Mouse (Mus musculus) intestine, embryonic 15.5 days (tissue): ENCODE measurements at regions not wholly inside any gene's neighbourhood (a gene's known extent, or its start where the extent isn't known, plus 50 kb on each side); places are given as distances from the start of the nearest gene placed in this dataset.
A peak's percentile ranks its signal among the peaks of the same experiment; 100 is the strongest.
"Not testable (repeated sequence)": the region's sequence is repeated elsewhere in the genome, so short reads cannot be mapped to it uniquely, and the experiment has no call there.

Source experiments
- ATAC-seq: fragments of 200-750 bp; cut with Nextera tagmentation; 2 replicates; pipeline ENCODE4 v1.8.0; 2017; ENCODE audit warnings: moderate TSS enrichment, moderate library complexity
- H3K27ac ChIP-seq: fragments of 300-500 bp; sonication (generic); 2 replicates; pipeline ENCODE4 v1.5.1; 2015; ENCODE audit warnings: mild to moderate bottlenecking, inconsistent platforms
- H3K27me3 ChIP-seq: fragments of 300-500 bp; sonication (generic); replicated peaks from 2 replicates; pipeline ENCODE4 v1.6.1; 2015; ENCODE audit warnings: inconsistent platforms
- H3K36me3 ChIP-seq: fragments of 300-500 bp; sonication (generic); 2 replicates; pipeline ENCODE4 v1.6.1; 2015; ENCODE audit warnings: inconsistent platforms
- H3K4me1 ChIP-seq: fragments of 300-500 bp; sonication (generic); replicated peaks from 2 replicates; pipeline ENCODE4 v1.6.1; 2015; ENCODE audit warnings: inconsistent platforms
- H3K4me2 ChIP-seq: fragments of 300-500 bp; sonication (generic); replicated peaks from 2 replicates; pipeline ENCODE4 v1.6.1; 2015; ENCODE audit warnings: mild to moderate bottlenecking, inconsistent platforms
- H3K4me3 ChIP-seq: fragments of 300-500 bp; sonication (generic); replicated peaks from 2 replicates; pipeline ENCODE4 v1.5.1; 2015; ENCODE audit warnings: inconsistent platforms
- H3K9ac ChIP-seq: fragments of 300-500 bp; sonication (generic); 2 replicates; pipeline ENCODE4 v1.6.1; 2015; ENCODE audit warnings: inconsistent platforms
- H3K9me3 ChIP-seq: fragments of 300-500 bp; sonication (generic); 2 replicates; pipeline ENCODE4 v1.6.1; 2016; ENCODE audit warnings: inconsistent platforms
- WGBS: fragments of 180-500 bp; shearing (Covaris S2); methylation state at CpG from one replicate; pipeline ENCODE4 v1.1.7; 2015; 5-methylcytosine and 5-hydroxymethylcytosine counted together

DNA sequence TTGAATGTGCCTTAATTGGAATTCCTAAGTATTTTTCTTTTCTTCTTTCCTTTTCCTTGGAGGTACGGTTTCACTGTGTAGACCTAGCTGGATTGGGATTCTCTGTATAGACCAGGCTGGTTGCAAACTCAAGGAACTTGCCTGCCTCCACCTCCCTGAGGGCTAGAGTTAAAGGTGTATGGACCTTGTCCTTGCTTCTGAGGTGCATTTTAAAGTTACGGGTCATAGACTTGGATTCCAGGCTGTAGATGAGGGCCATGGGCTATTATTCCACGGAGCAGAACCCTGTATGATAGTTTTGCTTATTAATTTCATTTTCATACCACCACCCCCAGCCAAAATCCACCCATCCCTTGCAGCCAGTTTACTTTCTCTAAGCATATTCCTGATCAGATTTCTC lies 50.7 kb upstream of the Wdr26 start:
- Histone ChIP-seq H3K4me3 (no peak overlapping the region), H3K9me3 (no peaks in the 10 kb centered on the region), H3K9ac (no peak overlapping the region), H3K4me1 (peaks cover 16% of the 10 kb centered on the region), H3K27ac (no peak overlapping the region), H3K4me2 (no peak overlapping the region), H3K36me3 (no peaks in the 10 kb centered on the region), H3K27me3 (no peaks in the 10 kb centered on the region)
- no peak for ATAC-seq
- 88% methylated on average over 3 of the region's 3 CpGs for WGBS

DNA sequence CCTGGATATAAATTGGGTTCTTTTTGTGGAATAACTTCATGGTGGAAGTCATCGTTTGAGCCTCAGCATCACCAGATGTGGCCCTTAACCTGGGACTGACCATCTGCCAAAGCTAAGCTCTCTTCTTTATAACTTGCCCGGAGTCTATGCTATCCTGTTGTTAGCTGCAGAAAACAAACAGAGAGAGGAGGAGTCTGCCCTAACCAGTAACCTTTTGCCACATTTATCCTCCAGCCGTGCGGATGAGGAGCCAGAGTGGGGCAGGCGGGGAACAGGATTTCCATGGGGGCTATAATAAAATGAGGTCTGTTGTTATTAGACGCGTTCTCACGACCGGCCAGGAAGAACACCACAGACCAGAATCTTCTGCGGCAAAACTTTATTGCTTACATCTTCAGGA lies 51.4 kb upstream of the Wdr26 start:
- no peak overlapping the region for H3K27ac ChIP-seq
- H3K4me1 ChIP-seq = peaks cover 10% of the 10 kb centered on the region
- H3K36me3 ChIP-seq = no peaks in the 10 kb centered on the region
- ATAC-seq = no peak
- H3K4me2 ChIP-seq = no peak overlapping the region
- 95% methylated on average over 10 of the region's 10 CpGs for WGBS
- no peak overlapping the region for H3K4me3 ChIP-seq
- H3K9me3 ChIP-seq = no peaks in the 10 kb centered on the region
- no peaks in the 10 kb centered on the region for H3K27me3 ChIP-seq
- H3K9ac ChIP-seq = no peak overlapping the region

- not testable (repeated sequence) for ATAC-seq, H3K27me3 ChIP-seq, H3K9ac ChIP-seq, H3K9me3 ChIP-seq, H3K27ac ChIP-seq, H3K4me1 ChIP-seq, H3K36me3 ChIP-seq, H3K4me2 ChIP-seq, H3K4me3 ChIP-seq
- 95% methylated on average over 12 of the region's 15 CpGs for WGBS
Measured at GRCm38 (mm10) chr1:181270469-181270868, 58.7 kb upstream of the Wdr26 start.

- Histone ChIP-seq H3K4me3 (no peak overlapping the region), H3K27me3 (no peaks in the 10 kb centered on the region), H3K36me3 (no peaks in the 10 kb centered on the region), H3K9me3 (no peaks in the 10 kb centered on the region), H3K4me2 (no peak overlapping the region), H3K4me1 (peaks cover 6% of the 10 kb centered on the region; the same call in 1 of the 2 replicates), H3K9ac (no peak overlapping the region), H3K27ac (no peak overlapping the region)
- WGBS = 83% methylated on average over 5 of the region's 5 CpGs
- ATAC-seq = no peak
Measured at GRCm38 (mm10) chr1:181271164-181271563, 59.4 kb upstream of the Wdr26 start.

DNA sequence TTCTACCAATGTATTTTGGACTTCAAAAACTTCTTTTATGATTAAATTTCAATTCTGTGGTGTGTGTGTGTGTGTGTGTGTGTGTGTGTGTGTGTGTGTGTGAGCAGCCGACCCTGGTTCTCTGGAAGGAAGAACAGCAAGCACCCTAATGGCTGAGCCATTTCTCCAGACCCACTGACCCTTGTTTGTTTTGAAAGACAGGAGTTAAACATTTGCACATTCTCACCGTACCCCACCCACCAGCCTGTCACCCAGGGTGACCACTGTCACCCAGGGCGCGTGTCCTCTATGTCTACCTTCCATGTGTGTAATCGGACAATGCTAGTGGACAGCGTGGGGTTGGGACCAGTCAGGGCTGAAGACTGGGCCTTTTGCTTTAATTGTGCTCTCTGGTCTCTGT lies 60.0 kb upstream of the Wdr26 start:
- no peak overlapping the region for H3K9ac ChIP-seq
- no peaks in the 10 kb centered on the region for H3K36me3 ChIP-seq
- no peaks in the 10 kb centered on the region for H3K9me3 ChIP-seq
- H3K27ac ChIP-seq = no peak overlapping the region
- peaks cover 6% of the 10 kb centered on the region; the same call in 1 of the 2 replicates for H3K4me1 ChIP-seq
- no peak for ATAC-seq
- no peak overlapping the region for H3K4me3 ChIP-seq
- no peak overlapping the region for H3K4me2 ChIP-seq
- no peaks in the 10 kb centered on the region for H3K27me3 ChIP-seq
- 73% methylated on average over 6 of the region's 6 CpGs for WGBS

- peaks cover 6% of the 10 kb centered on the region; the same call in 1 of the 2 replicates for H3K4me1 ChIP-seq
- H3K27me3 ChIP-seq = no peaks in the 10 kb centered on the region
- 5% methylated on average over 19 of the region's 20 CpGs for WGBS
- H3K27ac ChIP-seq = no peak overlapping the region
- H3K4me2 ChIP-seq = no peak overlapping the region
- H3K9ac ChIP-seq = no peak overlapping the region
- no peaks in the 10 kb centered on the region for H3K36me3 ChIP-seq
- no peaks in the 10 kb centered on the region for H3K9me3 ChIP-seq
- peak; percentile 89 for ATAC-seq
- no peak overlapping the region for H3K4me3 ChIP-seq
Measured at GRCm38 (mm10) chr1:181272622-181273296, 61.0 kb upstream of the Wdr26 start.

- H3K4me2 ChIP-seq = no peak overlapping the region
- no peaks in the 10 kb centered on the region for H3K36me3 ChIP-seq
- WGBS = 27% methylated on average over 7 of the region's 10 CpGs
- no peak overlapping the region for H3K4me3 ChIP-seq
- H3K9me3 ChIP-seq = no peaks in the 10 kb centered on the region
- H3K9ac ChIP-seq = no peak overlapping the region
- ATAC-seq = peak; percentile 84
- H3K4me1 ChIP-seq = peaks cover 6% of the 10 kb centered on the region; the same call in 1 of the 2 replicates
- H3K27me3 ChIP-seq = no peaks in the 10 kb centered on the region
- no peak overlapping the region for H3K27ac ChIP-seq
Measured at GRCm38 (mm10) chr1:181273540-181274204, 61.9 kb upstream of the Wdr26 start.

DNA sequence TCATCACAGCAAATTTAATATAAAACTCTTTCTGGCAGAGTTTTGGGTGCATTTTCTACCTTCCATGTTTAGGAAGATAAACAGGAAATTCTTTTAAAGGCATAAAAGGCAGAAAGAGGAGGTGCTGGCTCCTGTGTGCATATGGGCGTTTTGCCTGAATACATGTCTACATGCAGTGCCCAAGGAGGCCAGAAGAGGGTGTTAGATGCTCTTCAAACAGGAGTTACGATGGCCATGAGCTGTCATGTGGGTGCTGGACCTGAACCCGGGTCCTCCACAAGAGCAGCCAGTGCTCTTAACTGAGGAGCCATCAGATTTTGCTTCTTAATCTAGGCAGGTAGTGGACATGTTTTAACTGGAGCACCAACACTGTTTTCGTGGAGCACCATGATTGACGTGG lies 69.0 kb upstream of the Wdr26 start:
- no peak for ATAC-seq
- Histone ChIP-seq H3K4me1 (no peaks in the 10 kb centered on the region), H3K9me3 (no peaks in the 10 kb centered on the region), H3K4me3 (no peak overlapping the region), H3K9ac (no peak overlapping the region), H3K4me2 (no peak overlapping the region), H3K36me3 (no peaks in the 10 kb centered on the region), H3K27ac (no peak overlapping the region), H3K27me3 (no peaks in the 10 kb centered on the region)
- WGBS = 76% methylated on average over 5 of the region's 5 CpGs

DNA sequence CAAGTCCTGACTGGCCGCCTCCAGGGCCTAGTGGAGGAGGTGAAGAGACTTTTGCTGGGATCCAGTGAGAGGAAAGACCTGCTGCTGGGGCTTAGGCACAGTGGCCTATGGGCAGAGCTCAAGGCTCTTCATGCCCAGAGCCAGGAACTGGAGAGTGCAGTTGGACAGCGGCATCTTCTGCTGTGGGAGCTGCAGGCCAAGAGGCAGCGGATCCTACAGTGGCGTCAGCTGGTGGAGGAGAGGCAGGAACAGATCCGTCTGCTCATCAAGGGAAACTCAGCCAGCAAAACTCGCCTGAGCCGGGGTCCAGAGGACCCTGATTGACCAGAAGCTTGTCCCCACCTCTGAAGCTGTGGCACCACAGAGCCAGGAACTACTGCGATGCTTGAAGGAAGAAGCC lies 69.4 kb upstream of the Cnih3 start:
- H3K27me3 ChIP-seq, ATAC-seq, H3K27ac ChIP-seq, H3K9ac ChIP-seq, H3K36me3 ChIP-seq, H3K4me2 ChIP-seq, H3K9me3 ChIP-seq, H3K4me1 ChIP-seq, H3K4me3 ChIP-seq: not testable (repeated sequence)
- WGBS = 86% methylated on average over 8 of the region's 8 CpGs

GRCm38 (mm10) chr1:181283539-181283938 lies 68.9 kb upstream of the Cnih3 start:
- WGBS = 86% methylated on average over 8 of the region's 8 CpGs

GRCm38 (mm10) chr1:181284301-181285197 lies 67.9 kb upstream of the Cnih3 start:
- H3K36me3 ChIP-seq = no peaks in the 10 kb centered on the region
- no peak overlapping the region for H3K4me3 ChIP-seq
- H3K4me2 ChIP-seq = no peak overlapping the region
- no peak for ATAC-seq
- no peaks in the 10 kb centered on the region for H3K4me1 ChIP-seq
- H3K27ac ChIP-seq = no peak overlapping the region
- no peak overlapping the region for H3K9ac ChIP-seq
- no peaks in the 10 kb centered on the region for H3K27me3 ChIP-seq
- 78% methylated on average over 10 of the region's 10 CpGs for WGBS
- H3K9me3 ChIP-seq = no peaks in the 10 kb centered on the region

More at GRCm38 (mm10) chr1:181283539-181283938, 68.9 kb upstream of the Cnih3 start:
- H3K4me1 ChIP-seq, H3K9me3 ChIP-seq, ATAC-seq, H3K9ac ChIP-seq, H3K27me3 ChIP-seq, H3K36me3 ChIP-seq, H3K4me2 ChIP-seq, H3K27ac ChIP-seq, H3K4me3 ChIP-seq: not testable (repeated sequence)

GRCm38 (mm10) chr1:181285600-181285999 lies 66.8 kb upstream of the Cnih3 start:
- peak; percentile 60 for ATAC-seq
- Histone ChIP-seq H3K36me3 (no peaks in the 10 kb centered on the region), H3K9me3 (no peaks in the 10 kb centered on the region), H3K27me3 (no peaks in the 10 kb centered on the region), H3K4me3 (no peak overlapping the region), H3K4me1 (no peaks in the 10 kb centered on the region), H3K4me2 (0 out of 2 replicates have a peak overlapping the region, but pooled peaks have one; percentile 11), H3K9ac (no peak overlapping the region), H3K27ac (peak overlapping the region; percentile 56)
- WGBS = 80% methylated on average over 8 of the region's 8 CpGs
